Mouse (Mus musculus) intestine, postnatal 0 days (tissue): ENCODE results near the gene Flt4. TPM values are rescaled to one million over a fixed set of nuclear protein-coding genes. Genes with fewer than 3 reads are reported as not detected.

Experiments
- ATAC-seq: fragments of 200-750 bp; cut with Nextera tagmentation; 2 replicates; pipeline ENCODE4 v1.8.0; 2017; ENCODE audit warnings: mild to moderate bottlenecking, moderate TSS enrichment, moderate library complexity
- H3K27ac ChIP-seq: fragments of 300-500 bp; sonication (generic); 2 replicates; pipeline ENCODE4 v1.5.1; 2014; ENCODE audit warnings: mild to moderate bottlenecking, low read depth, low read length, moderate library complexity
- H3K27me3 ChIP-seq: fragments of 300-500 bp; sonication (generic); replicated peaks from 2 replicates; pipeline ENCODE4 v1.6.1; 2014; ENCODE audit warnings: low read length, mixed read lengths; ENCODE audit not compliant: control insufficient read depth, insufficient read depth
- H3K36me3 ChIP-seq: fragments of 300-500 bp; sonication (generic); 2 replicates; pipeline ENCODE4 v1.6.1; 2014; ENCODE audit warnings: mild to moderate bottlenecking, moderate library complexity; ENCODE audit not compliant: control insufficient read depth, insufficient read depth
- H3K4me1 ChIP-seq: fragments of 300-500 bp; sonication (generic); replicated peaks from 2 replicates; pipeline ENCODE4 v1.6.1; 2014; ENCODE audit warnings: antibody characterized with exemption, low read length, mixed read lengths; ENCODE audit not compliant: control insufficient read depth, insufficient read depth
- H3K4me2 ChIP-seq: fragments of 300-500 bp; sonication (generic); replicated peaks from 2 replicates; pipeline ENCODE4 v1.6.1; 2014; ENCODE audit warnings: low read depth, mild to moderate bottlenecking, moderate library complexity
- H3K4me3 ChIP-seq: fragments of 300-500 bp; sonication (generic); 2 replicates; pipeline ENCODE4 v1.5.1; 2014; ENCODE audit warnings: low read depth, low read length
- H3K9ac ChIP-seq: fragments of 300-500 bp; sonication (generic); 2 replicates; pipeline ENCODE4 v1.6.1; 2014; ENCODE audit warnings: mild to moderate bottlenecking, low read depth, low read length
- H3K9me3 ChIP-seq: fragments of 300-500 bp; sonication (generic); 2 replicates; pipeline ENCODE4 v1.6.1; 2016; ENCODE audit warnings: mixed run types; ENCODE audit not compliant: control insufficient read depth
- CTCF ChIP-seq: sonication (generic); IDR thresholded peaks from 2 replicates; pipeline ENCODE4 v1.5.1; 2016; ENCODE audit warnings: low read depth, mild to moderate bottlenecking, control low read depth, antibody characterized with exemption, moderate library complexity
- WGBS: fragments of 180-500 bp; shearing (Covaris S2); extraction: QIAGEN DNeasy Blood & Tissue Kit; methylation state at CpG from one replicate; pipeline ENCODE4 v1.1.7; 2014; 5-methylcytosine and 5-hydroxymethylcytosine counted together
- polyA plus RNA-seq: library from polyadenylated mRNA; unstranded; fragments of >200 nt; fragmentation: Nextera tagmentation; extraction: Ambion mirVana; gene quantifications from 2 replicates; pipeline ENCODE4 v1.2.1, GENCODE M21; 2015

The Flt4 gene
- polyA plus RNA-seq, 1 experiment from 2014 or later = 4.0 TPM

GRCm38 (mm10) chr11:49684237-49684973 is 75.3 kb downstream of the Flt4 start:
- no peak overlapping the region for H3K9ac ChIP-seq
- H3K27me3 ChIP-seq = no peaks in the 10 kb centered on the region
- no peak for ATAC-seq
- no peak overlapping the region for H3K4me2 ChIP-seq
- no peak for TF ChIP-seq CTCF
- peaks cover 58% of the 10 kb centered on the region for H3K36me3 ChIP-seq
- no peak overlapping the region for H3K4me3 ChIP-seq
- H3K9me3 ChIP-seq = no peaks in the 10 kb centered on the region
- no peak overlapping the region for H3K27ac ChIP-seq
- no peaks in the 10 kb centered on the region for H3K4me1 ChIP-seq
- WGBS = 96% methylated on average over 12 of the region's 12 CpGs

GRCm38 (mm10) chr11:49695013-49695412 is 86.0 kb downstream of the Flt4 start:
- H3K4me1 ChIP-seq = no peaks in the 10 kb centered on the region
- H3K9me3 ChIP-seq = no peaks in the 10 kb centered on the region
- peaks cover 17% of the 10 kb centered on the region for H3K36me3 ChIP-seq
- no peak overlapping the region for H3K27ac ChIP-seq
- no peak overlapping the region for H3K4me2 ChIP-seq
- no peaks in the 10 kb centered on the region for H3K27me3 ChIP-seq
- 92% methylated on average over 3 of the region's 3 CpGs for WGBS
- no peak overlapping the region for H3K4me3 ChIP-seq
- H3K9ac ChIP-seq = no peak overlapping the region
- ATAC-seq = no peak
- no peak for TF ChIP-seq CTCF

GRCm38 (mm10) chr11:49695695-49696094 is 86.6 kb downstream of the Flt4 start:
- H3K4me3 ChIP-seq = no peak overlapping the region
- H3K9ac ChIP-seq = no peak overlapping the region
- H3K9me3 ChIP-seq = no peaks in the 10 kb centered on the region
- TF ChIP-seq CTCF = no peak
- H3K27me3 ChIP-seq = no peaks in the 10 kb centered on the region
- peaks cover 17% of the 10 kb centered on the region for H3K36me3 ChIP-seq
- no peaks in the 10 kb centered on the region for H3K4me1 ChIP-seq
- WGBS = 83% methylated on average over 2 of the region's 2 CpGs
- no peak overlapping the region for H3K4me2 ChIP-seq
- no peak overlapping the region for H3K27ac ChIP-seq
- ATAC-seq = no peak

DNA sequence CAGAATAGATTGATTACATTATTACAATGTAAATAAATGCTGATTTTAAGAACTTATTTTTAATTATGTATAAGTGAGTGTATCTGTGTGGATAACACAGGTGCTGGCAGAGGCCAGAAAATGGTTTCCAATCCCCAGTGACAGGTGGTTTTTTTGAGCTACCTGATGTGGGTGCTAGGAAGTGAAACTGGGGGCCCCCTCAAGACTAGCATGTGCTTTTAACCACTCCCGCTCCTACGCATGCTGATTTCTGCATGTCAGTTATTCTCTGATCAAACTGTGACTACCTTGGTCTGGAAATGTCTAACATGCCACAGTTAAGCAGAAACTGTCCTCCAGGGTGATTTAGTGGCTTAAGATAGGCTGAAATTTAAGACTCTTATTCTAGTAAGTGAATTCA is 87.4 kb downstream of the Flt4 start:
- TF ChIP-seq CTCF = no peak
- no peak overlapping the region for H3K4me3 ChIP-seq
- ATAC-seq = no peak
- no peak overlapping the region for H3K9ac ChIP-seq
- no peak overlapping the region for H3K4me2 ChIP-seq
- no peak overlapping the region for H3K27ac ChIP-seq
- no peaks in the 10 kb centered on the region for H3K27me3 ChIP-seq
- no peaks in the 10 kb centered on the region for H3K4me1 ChIP-seq
- H3K9me3 ChIP-seq = no peaks in the 10 kb centered on the region
- WGBS = 87% methylated on average over 2 of the region's 2 CpGs
- peaks cover 22% of the 10 kb centered on the region for H3K36me3 ChIP-seq

- no peaks in the 10 kb centered on the region for H3K27me3 ChIP-seq
- no peak overlapping the region for H3K4me2 ChIP-seq
- no peak for ATAC-seq
- H3K9ac ChIP-seq = no peak overlapping the region
- no peak for TF ChIP-seq CTCF
- H3K36me3 ChIP-seq = peaks cover 33% of the 10 kb centered on the region
- no peak overlapping the region for H3K27ac ChIP-seq
- no peak overlapping the region for H3K4me3 ChIP-seq
- no peaks in the 10 kb centered on the region for H3K9me3 ChIP-seq
- no peaks in the 10 kb centered on the region for H3K4me1 ChIP-seq
- WGBS = 91% methylated on average over 5 of the region's 5 CpGs
Observed at GRCm38 (mm10) chr11:49697779-49698178, 88.7 kb downstream of the Flt4 start.

DNA sequence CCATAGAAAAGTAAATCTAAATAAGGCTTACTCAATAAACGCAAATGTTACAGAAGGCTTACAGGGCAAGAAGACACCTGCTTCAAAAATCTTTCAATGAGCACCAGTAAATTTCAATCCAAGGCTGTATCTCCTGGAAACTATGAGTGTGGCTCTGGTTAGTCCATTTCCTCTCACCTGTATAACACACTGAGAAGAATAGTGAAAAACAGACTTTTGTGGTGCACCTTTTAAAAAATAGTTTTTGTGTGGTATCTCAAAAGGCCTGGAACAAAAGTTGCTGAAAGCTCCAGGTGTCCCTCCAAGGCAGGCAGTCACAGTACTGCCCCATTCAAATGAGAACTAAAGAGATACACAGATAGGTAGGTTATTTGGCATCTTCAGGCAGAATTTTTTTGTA is 90.0 kb downstream of the Flt4 start:
- Histone ChIP-seq H3K27ac (no peak overlapping the region), H3K9ac (no peak overlapping the region), H3K27me3 (no peaks in the 10 kb centered on the region), H3K4me1 (no peaks in the 10 kb centered on the region), H3K4me2 (no peak overlapping the region), H3K36me3 (peaks cover 30% of the 10 kb centered on the region), H3K9me3 (no peaks in the 10 kb centered on the region), H3K4me3 (no peak overlapping the region)
- 98% methylated on average over 1 of the region's 1 CpGs for WGBS
- no peak for TF ChIP-seq CTCF
- no peak for ATAC-seq

DNA sequence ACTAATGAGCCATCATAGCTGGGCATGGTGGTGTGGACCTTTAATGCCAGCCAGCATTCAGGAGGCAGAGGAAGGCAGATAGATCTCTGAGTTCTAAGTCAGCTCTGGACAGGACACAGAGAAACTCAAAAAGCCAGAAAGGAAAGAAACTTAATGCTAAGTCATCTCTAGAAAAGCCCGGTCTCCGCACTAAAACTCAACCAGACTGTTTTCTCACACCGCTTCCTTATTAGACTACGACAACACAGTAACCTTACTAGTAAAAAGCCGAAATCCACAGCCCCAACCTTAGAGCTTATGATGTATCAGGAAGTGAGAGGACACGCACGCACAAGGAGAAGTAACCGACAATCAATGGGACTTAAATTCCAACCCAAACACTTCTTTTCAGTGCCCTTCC is 93.0 kb downstream of the Flt4 start:
- whole genome bisulfite sequencing = 91% methylated on average over 8 of the region's 8 CpGs
- no peak overlapping the region for H3K9ac ChIP-seq
- peaks cover 30% of the 10 kb centered on the region for H3K36me3 ChIP-seq
- H3K4me1 ChIP-seq = no peaks in the 10 kb centered on the region
- no peak overlapping the region for H3K4me2 ChIP-seq
- H3K9me3 ChIP-seq = no peaks in the 10 kb centered on the region
- ATAC-seq = no peak
- no peaks in the 10 kb centered on the region for H3K27me3 ChIP-seq
- no peak overlapping the region for H3K27ac ChIP-seq
- H3K4me3 ChIP-seq = no peak overlapping the region
- no peak for TF ChIP-seq CTCF

Other genes with a start within 250 kb of the Flt4 start
- gene Olfr1389, start 186.2 kb upstream of the Flt4 start, polyA plus RNA-seq = not detected in 2 replicates
- gene Olfr1388, start 172.6 kb upstream of the Flt4 start, polyA plus RNA-seq = 0.10 TPM in 2 replicates
- not detected in 2 replicates for gene Olfr1387, start 153.9 kb upstream of the Flt4 start, polyA plus RNA-seq
- gene Olfr1386, start 144.2 kb upstream of the Flt4 start, polyA plus RNA-seq = not detected in 2 replicates
- not detected in 2 replicates for gene Olfr1385, start 120.2 kb upstream of the Flt4 start, polyA plus RNA-seq
- gene Olfr1384, start 102.5 kb upstream of the Flt4 start, polyA plus RNA-seq = not detected in 2 replicates
- not detected in 2 replicates for gene Olfr1383, start 89.6 kb upstream of the Flt4 start, polyA plus RNA-seq
- gene Olfr1382, start 81.0 kb upstream of the Flt4 start, polyA plus RNA-seq = not detected in 2 replicates
- not detected in 2 replicates for gene Olfr1381, start 65.8 kb upstream of the Flt4 start, polyA plus RNA-seq
- not detected in 2 replicates for gene Olfr1380, start 52.4 kb upstream of the Flt4 start, polyA plus RNA-seq
- 3.2 and 4.4 TPM in 2 replicates for gene Scgb3a1, start 54.3 kb downstream of the Flt4 start, polyA plus RNA-seq
- 27.2 and 31.3 TPM in 2 replicates for gene Cnot6, start 103.5 kb downstream of the Flt4 start, polyA plus RNA-seq
- gene Gfpt2, start 184.9 kb downstream of the Flt4 start, polyA plus RNA-seq = 1.7 and 2.8 TPM in 2 replicates
- 21.7 and 22.0 TPM in 2 replicates for gene Mapk9, start 237.5 kb downstream of the Flt4 start, polyA plus RNA-seq